Mouse (Mus musculus): ENCODE data around the gene Rhbdf1. TPM values are rescaled to one million over a fixed set of nuclear protein-coding genes. Genes with fewer than 3 reads are reported as not detected.

Rhbdf1 gene
- polyA plus RNA-seq, 1 experiment from 2014 or later, result 35.6 TPM

GRCm38 (mm10) chr11:32237411-32237795, 15.3 kb upstream of the Rhbdf1 start:
- H3K9ac ChIP-seq, result no peak overlapping the region
- 88% methylated on average over 3 of the region's 3 CpGs for WGBS
- H3K27ac ChIP-seq, result no peak overlapping the region
- ATAC-seq (replicated peaks; ENCODE audit: insufficient number of reproducible peaks, insufficient read depth, low FRiP score, low read depth), result no peak
- H3K9me3 ChIP-seq (replicated peaks), result no peaks in the 10 kb centered on the region
- peaks cover 31% of the 10 kb centered on the region for H3K36me3 ChIP-seq
- no peak overlapping the region for H3K4me2 ChIP-seq
- H3K4me3 ChIP-seq, result no peak overlapping the region
- no peaks in the 10 kb centered on the region for H3K27me3 ChIP-seq
- H3K4me1 ChIP-seq (replicated peaks), result peaks cover 22% of the 10 kb centered on the region

- Histone ChIP-seq H3K9me3 (replicated peaks) (no peaks in the 10 kb centered on the region), H3K36me3 (peaks cover 36% of the 10 kb centered on the region), H3K27me3 (no peaks in the 10 kb centered on the region), H3K4me1 (replicated peaks) (peaks cover 22% of the 10 kb centered on the region), H3K9ac (no peak overlapping the region), H3K4me2 (no peak overlapping the region), H3K27ac (peak overlapping the region; percentile 42; the same call in 1 of the 2 replicates), H3K4me3 (no peak overlapping the region)
- 62% methylated on average over 9 of the region's 9 CpGs for WGBS
- ATAC-seq (replicated peaks; ENCODE audit: insufficient number of reproducible peaks, insufficient read depth, low FRiP score, low read depth), result no peak
These were observed 14.8 kb upstream of the Rhbdf1 start for GRCm38 (mm10) chr11:32236712-32237410.

GRCm38 (mm10) chr11:32236132-32236531, 14.0 kb upstream of the Rhbdf1 start:
- Histone ChIP-seq H3K4me3 (no peak overlapping the region), H3K9me3 (replicated peaks) (no peaks in the 10 kb centered on the region), H3K36me3 (peaks cover 43% of the 10 kb centered on the region), H3K4me1 (replicated peaks) (peaks cover 22% of the 10 kb centered on the region), H3K4me2 (no peak overlapping the region), H3K27me3 (no peaks in the 10 kb centered on the region), H3K9ac (no peak overlapping the region), H3K27ac (peak overlapping the region; percentile 42; the same call in 1 of the 2 replicates)
- no peak for ATAC-seq (replicated peaks; ENCODE audit: insufficient number of reproducible peaks, insufficient read depth, low FRiP score, low read depth)
- 50% methylated on average over 2 of the region's 2 CpGs for WGBS

- H3K4me1 ChIP-seq (replicated peaks), result peaks cover 22% of the 10 kb centered on the region
- no peaks in the 10 kb centered on the region for H3K27me3 ChIP-seq
- no peak overlapping the region for H3K9ac ChIP-seq
- peaks cover 45% of the 10 kb centered on the region for H3K36me3 ChIP-seq
- H3K9me3 ChIP-seq (replicated peaks), result no peaks in the 10 kb centered on the region
- 21% methylated on average over 3 of the region's 3 CpGs for WGBS
- peak overlapping the region; percentile 42; the same call in 1 of the 2 replicates for H3K27ac ChIP-seq
- ATAC-seq (replicated peaks; ENCODE audit: insufficient number of reproducible peaks, insufficient read depth, low FRiP score, low read depth), result peak; percentile 62; the same call in 1 of the 2 replicates
- no peak overlapping the region for H3K4me2 ChIP-seq
- H3K4me3 ChIP-seq, result no peak overlapping the region
These were observed 13.5 kb upstream of the Rhbdf1 start for GRCm38 (mm10) chr11:32235646-32236045.

GRCm38 (mm10) chr11:32234816-32235485, 12.9 kb upstream of the Rhbdf1 start:
- Histone ChIP-seq H3K27me3 (no peaks in the 10 kb centered on the region), H3K36me3 (peaks cover 43% of the 10 kb centered on the region), H3K9ac (no peak overlapping the region), H3K27ac (0 out of 2 replicates have a peak overlapping the region, but pooled peaks have one; percentile 42), H3K4me2 (no peak overlapping the region), H3K9me3 (replicated peaks) (no peaks in the 10 kb centered on the region), H3K4me1 (replicated peaks) (peaks cover 22% of the 10 kb centered on the region), H3K4me3 (no peak overlapping the region)
- no peak for ATAC-seq (replicated peaks; ENCODE audit: insufficient number of reproducible peaks, insufficient read depth, low FRiP score, low read depth)
- WGBS, result 78% methylated on average over 6 of the region's 6 CpGs

GRCm38 (mm10) chr11:32233895-32234294, 11.8 kb upstream of the Rhbdf1 start:
- H3K9ac ChIP-seq, result no peak overlapping the region
- H3K4me2 ChIP-seq, result no peak overlapping the region
- 89% methylated on average over 3 of the region's 3 CpGs for WGBS
- H3K9me3 ChIP-seq (replicated peaks), result no peaks in the 10 kb centered on the region
- H3K27me3 ChIP-seq, result no peaks in the 10 kb centered on the region
- no peak overlapping the region for H3K4me3 ChIP-seq
- H3K4me1 ChIP-seq (replicated peaks), result peaks cover 22% of the 10 kb centered on the region
- peaks cover 38% of the 10 kb centered on the region for H3K36me3 ChIP-seq
- no peak overlapping the region for H3K27ac ChIP-seq
- no peak for ATAC-seq (replicated peaks; ENCODE audit: insufficient number of reproducible peaks, insufficient read depth, low FRiP score, low read depth)

- no peak overlapping the region for H3K9ac ChIP-seq
- H3K4me3 ChIP-seq, result no peak overlapping the region
- H3K27me3 ChIP-seq, result no peaks in the 10 kb centered on the region
- H3K4me1 ChIP-seq (replicated peaks), result peaks cover 22% of the 10 kb centered on the region
- no peak overlapping the region for H3K27ac ChIP-seq
- peaks cover 40% of the 10 kb centered on the region for H3K36me3 ChIP-seq
- 79% methylated on average over 10 of the region's 10 CpGs for WGBS
- H3K4me2 ChIP-seq, result no peak overlapping the region
- no peaks in the 10 kb centered on the region for H3K9me3 ChIP-seq (replicated peaks)
- no peak for ATAC-seq (replicated peaks; ENCODE audit: insufficient number of reproducible peaks, insufficient read depth, low FRiP score, low read depth)
These were observed 10.7 kb upstream of the Rhbdf1 start for GRCm38 (mm10) chr11:32232848-32233247.

GRCm38 (mm10) chr11:32231125-32231524, 9.0 kb upstream of the Rhbdf1 start:
- no peak for ATAC-seq (replicated peaks; ENCODE audit: insufficient number of reproducible peaks, insufficient read depth, low FRiP score, low read depth)
- H3K27me3 ChIP-seq, result no peaks in the 10 kb centered on the region
- no peaks in the 10 kb centered on the region for H3K9me3 ChIP-seq (replicated peaks)
- no peak overlapping the region for H3K9ac ChIP-seq
- no peak overlapping the region for H3K27ac ChIP-seq
- 91% methylated on average over 2 of the region's 2 CpGs for WGBS
- peaks cover 25% of the 10 kb centered on the region for H3K4me1 ChIP-seq (replicated peaks)
- no peak overlapping the region for H3K4me2 ChIP-seq
- no peak overlapping the region for H3K4me3 ChIP-seq
- H3K36me3 ChIP-seq, result peaks cover 40% of the 10 kb centered on the region

- no peak overlapping the region for H3K4me3 ChIP-seq
- H3K4me2 ChIP-seq, result no peak overlapping the region
- no peaks in the 10 kb centered on the region for H3K27me3 ChIP-seq
- H3K4me1 ChIP-seq (replicated peaks), result peaks cover 25% of the 10 kb centered on the region
- 78% methylated on average over 4 of the region's 4 CpGs for WGBS
- no peak overlapping the region for H3K27ac ChIP-seq
- no peak for ATAC-seq (replicated peaks; ENCODE audit: insufficient number of reproducible peaks, insufficient read depth, low FRiP score, low read depth)
- peaks cover 40% of the 10 kb centered on the region for H3K36me3 ChIP-seq
- H3K9me3 ChIP-seq (replicated peaks), result no peaks in the 10 kb centered on the region
- no peak overlapping the region for H3K9ac ChIP-seq
These were observed 8.1 kb upstream of the Rhbdf1 start for GRCm38 (mm10) chr11:32230220-32230619.

- H3K4me3 ChIP-seq, result no peak overlapping the region
- H3K36me3 ChIP-seq, result peaks cover 31% of the 10 kb centered on the region
- H3K27me3 ChIP-seq, result no peaks in the 10 kb centered on the region
- WGBS, result 78% methylated on average over 3 of the region's 3 CpGs
- H3K4me2 ChIP-seq, result no peak overlapping the region
- no peak overlapping the region for H3K27ac ChIP-seq
- no peaks in the 10 kb centered on the region for H3K9me3 ChIP-seq (replicated peaks)
- no peak for ATAC-seq (replicated peaks; ENCODE audit: insufficient number of reproducible peaks, insufficient read depth, low FRiP score, low read depth)
- H3K9ac ChIP-seq, result no peak overlapping the region
- H3K4me1 ChIP-seq (replicated peaks), result peaks cover 35% of the 10 kb centered on the region
These were observed 6.3 kb upstream of the Rhbdf1 start for GRCm38 (mm10) chr11:32228292-32228845.

GRCm38 (mm10) chr11:32227555-32227954, 5.5 kb upstream of the Rhbdf1 start:
- Histone ChIP-seq H3K36me3 (peaks cover 25% of the 10 kb centered on the region), H3K4me1 (replicated peaks) (peaks cover 43% of the 10 kb centered on the region), H3K4me2 (no peak overlapping the region), H3K9ac (no peak overlapping the region), H3K4me3 (no peak overlapping the region), H3K9me3 (replicated peaks) (no peaks in the 10 kb centered on the region), H3K27me3 (no peaks in the 10 kb centered on the region), H3K27ac (no peak overlapping the region)
- ATAC-seq (replicated peaks; ENCODE audit: insufficient number of reproducible peaks, insufficient read depth, low FRiP score, low read depth), result no peak
- 81% methylated on average over 9 of the region's 9 CpGs for WGBS
